Mouse (Mus musculus) gastrocnemius, adult 2 months (tissue): ENCODE measurements at regions not wholly inside any gene's neighbourhood (a gene's known extent, or its start where the extent isn't known, plus 50 kb on each side); places are given as distances from the start of the nearest gene placed in this dataset.

Experiments
- DNase-seq: peaks from one replicate; pipeline ENCODE4 v3.0.0; 2022
- H3K27ac ChIP-seq: fragments of 200-600 bp; 2 replicates; pipeline ENCODE4 v1.8.1; 2022; ENCODE audit warnings: mild to moderate bottlenecking
- H3K4me3 ChIP-seq: fragments of 200-600 bp; 2 replicates; pipeline ENCODE4 v1.8.1; 2022; ENCODE audit warnings: mild to moderate bottlenecking, moderate library complexity
- CTCF ChIP-seq: fragments of 200-600 bp; IDR thresholded peaks from 2 replicates; pipeline ENCODE4 v1.8.1; 2022; ENCODE audit warnings: antibody characterized with exemption, mild to moderate bottlenecking, moderate library complexity
- intact Hi-C: fragments of 180-260 bp; cut with DNase I; formaldehyde crosslinking; loops from one replicate; pipeline ENCODE4 v1.15.1; 2025

DNA sequence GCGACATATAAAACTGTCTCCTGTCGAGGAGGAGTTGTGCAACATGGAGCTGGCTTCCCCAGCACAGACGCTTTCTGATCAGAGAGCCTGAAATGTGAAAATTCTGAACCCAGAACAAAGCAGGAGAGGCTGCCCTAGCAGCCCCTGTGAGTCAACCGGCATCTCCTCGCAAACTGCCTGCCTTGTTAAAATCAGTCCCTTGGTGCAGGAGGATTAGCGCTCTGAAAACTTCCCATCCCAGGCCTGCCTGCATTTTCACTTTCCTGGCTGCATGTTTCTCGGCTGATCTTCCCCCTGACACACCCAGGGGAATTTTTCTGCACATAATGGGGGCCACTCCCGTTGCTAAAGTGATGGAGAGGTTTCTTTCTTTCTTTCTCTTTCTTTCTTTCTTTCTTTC is 63.0 kb upstream of the Pitx1 start:
- intact Hi-C loops = no loop called here
- TF ChIP-seq CTCF = no peak
- DNase-seq = peak; percentile 24
- Histone ChIP-seq H3K4me3 (peak overlapping the region; percentile 36), H3K27ac (no peak overlapping the region)

DNA sequence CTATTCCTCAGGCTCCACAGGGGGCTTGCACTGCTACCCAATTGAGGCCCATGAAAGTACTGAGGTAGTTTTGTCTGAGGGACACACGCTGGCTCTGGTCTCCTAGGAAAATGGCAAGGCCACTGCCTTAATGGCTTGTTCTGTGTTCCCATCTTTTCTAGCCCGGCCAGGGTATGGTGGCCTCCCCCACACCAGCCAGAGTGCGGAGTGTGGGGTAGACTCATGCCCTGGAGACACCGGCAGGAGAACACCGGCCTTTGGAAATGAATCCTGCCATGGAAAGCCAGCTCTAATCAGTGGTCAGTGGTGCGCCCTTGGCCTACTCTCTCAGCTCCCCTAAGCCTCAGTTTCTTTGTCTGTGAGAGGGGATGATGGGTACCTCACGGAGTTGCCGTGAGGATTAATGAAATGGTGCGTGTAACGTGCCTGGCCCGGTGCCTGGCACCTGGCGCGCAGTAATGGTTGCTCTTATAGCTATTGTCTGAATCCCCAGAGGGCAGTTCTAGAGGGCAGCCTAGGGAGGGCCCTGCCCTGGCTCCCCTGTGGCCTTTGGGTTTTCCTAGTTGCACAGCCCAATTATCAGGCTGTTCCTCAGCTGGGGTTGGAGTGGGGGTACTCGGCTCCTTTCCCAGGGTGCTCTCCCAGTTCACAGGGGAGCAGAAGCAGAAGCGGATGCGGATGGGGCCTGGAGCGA is 62.4 kb upstream of the Pitx1 start:
- Histone ChIP-seq H3K27ac (no peak overlapping the region), H3K4me3 (no peak overlapping the region)
- intact Hi-C loops = no loop called here
- DNase-seq = no peak
- TF ChIP-seq CTCF = no peak

DNA sequence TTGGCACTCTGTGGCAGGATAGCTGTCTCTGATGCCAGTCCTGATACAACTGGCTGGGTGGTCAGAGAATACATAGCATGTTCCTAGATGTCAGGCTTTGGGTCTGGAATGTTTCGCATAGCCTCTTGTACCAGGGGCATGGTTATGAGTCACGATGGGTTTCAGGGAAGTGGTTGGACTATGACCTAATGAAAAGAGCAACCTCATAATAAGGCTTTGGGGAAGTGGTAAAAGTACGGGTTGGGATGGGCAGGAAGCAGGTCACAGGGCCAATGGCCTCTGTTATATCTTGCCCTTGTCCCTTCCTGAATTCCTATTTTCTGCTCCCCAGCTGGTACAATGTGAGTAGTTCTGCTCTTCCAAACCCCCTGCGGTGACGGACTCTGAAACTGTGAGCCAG is 59.5 kb upstream of the Pitx1 start:
- no peak for TF ChIP-seq CTCF
- no peak overlapping the region for H3K4me3 ChIP-seq
- DNase-seq = no peak
- no peak overlapping the region for H3K27ac ChIP-seq
- intact Hi-C loops = no loop called here

DNA sequence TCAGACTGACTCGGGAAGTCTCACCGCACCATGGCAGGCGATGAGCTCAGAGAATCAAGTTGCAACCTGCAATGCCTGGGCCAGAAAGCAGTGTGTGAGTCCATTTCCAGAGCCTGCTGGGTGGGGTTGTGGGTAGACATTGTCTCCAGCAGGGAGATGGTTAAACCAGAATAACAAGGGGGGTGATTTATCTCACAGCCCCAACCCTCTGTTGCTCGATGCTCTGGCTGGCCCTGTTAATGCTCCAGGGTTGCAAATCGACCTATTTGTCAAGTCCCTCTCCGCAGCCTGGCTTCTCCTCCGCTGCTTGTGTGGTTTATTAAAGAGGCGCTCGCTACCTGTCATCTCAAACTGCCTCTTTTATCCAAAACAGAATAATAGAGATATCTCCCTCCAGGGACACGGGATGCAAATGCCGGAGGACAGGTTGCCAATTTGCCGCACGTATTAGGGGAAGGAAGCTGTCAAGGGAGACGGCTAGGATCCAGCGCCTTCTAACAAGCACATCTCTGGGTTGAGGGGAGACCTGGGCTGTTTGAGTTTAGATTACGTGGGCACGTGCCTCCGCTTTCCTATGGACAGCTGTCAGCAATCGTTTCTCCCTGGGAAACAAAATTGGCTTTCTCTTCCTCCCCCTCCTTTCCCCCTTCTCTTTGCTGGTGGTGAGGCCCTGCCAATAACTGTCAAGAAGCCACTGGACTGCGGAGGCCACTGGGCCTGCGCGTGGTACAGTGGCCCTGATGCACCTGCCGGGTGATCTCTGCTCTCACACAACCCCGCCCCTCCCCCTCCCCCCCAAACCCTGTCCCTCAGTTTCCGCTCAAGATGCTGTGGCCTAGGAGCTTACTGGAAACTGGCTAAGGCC is 57.4 kb upstream of the Pitx1 start:
- no peak for DNase-seq
- intact Hi-C loops = no loop called here
- H3K27ac ChIP-seq = no peak overlapping the region
- no peak for TF ChIP-seq CTCF
- no peak overlapping the region for H3K4me3 ChIP-seq

DNA sequence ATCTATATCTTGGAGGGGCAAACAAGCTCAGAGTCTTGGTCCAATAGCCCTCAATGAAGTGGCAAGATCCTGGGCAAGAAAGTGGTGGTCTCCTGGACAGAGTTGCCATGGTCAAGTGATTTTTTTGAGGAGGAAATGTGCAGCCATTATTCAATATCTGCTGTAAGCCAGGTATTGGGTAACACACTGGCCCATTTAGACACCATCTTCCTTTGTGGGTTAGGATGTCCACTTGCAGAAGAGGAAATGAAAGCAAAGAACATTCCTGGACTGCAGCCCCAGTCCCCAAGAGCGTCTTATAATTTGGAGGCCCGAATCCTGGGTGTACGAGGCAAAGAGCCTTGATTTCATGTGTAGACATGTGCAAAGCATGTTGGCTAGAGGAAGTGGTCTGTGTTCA is 56.3 kb upstream of the Pitx1 start:
- intact Hi-C loops = no loop called here
- H3K27ac ChIP-seq = no peak overlapping the region
- no peak for TF ChIP-seq CTCF
- no peak for DNase-seq
- H3K4me3 ChIP-seq = no peak overlapping the region

DNA sequence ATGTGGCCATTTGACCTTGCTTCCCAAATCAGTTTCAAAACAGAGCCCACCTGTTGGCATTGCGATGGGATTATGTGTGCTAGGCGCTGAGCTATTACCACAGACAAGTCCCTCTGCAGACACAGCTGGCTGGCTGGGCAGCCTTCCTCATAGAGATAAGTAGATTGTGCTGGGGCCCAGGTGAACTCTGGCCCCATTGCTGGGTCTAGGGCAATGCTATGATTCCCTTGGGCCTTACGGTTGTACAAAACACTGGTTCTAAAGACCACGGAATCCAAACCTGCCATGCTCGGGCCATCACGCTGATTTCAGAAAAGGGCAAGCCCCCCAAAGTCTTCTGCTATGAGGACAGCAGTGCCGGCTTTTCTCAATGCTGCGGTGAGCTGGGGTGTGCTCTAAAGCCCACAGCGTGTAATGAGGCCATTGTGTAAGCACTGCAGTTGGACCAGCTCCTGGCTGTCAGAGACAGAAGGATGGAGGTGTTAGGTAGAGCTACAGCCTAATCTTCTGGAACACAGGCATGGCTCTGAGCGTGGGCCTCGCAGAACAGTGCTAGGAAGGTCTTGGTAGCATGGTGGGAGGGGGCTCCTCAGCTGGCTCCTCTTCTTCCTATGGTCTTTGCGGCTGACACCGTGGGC is 51.2 kb upstream of the Pitx1 start:
- no peak for TF ChIP-seq CTCF
- Histone ChIP-seq H3K27ac (no peak overlapping the region), H3K4me3 (no peak overlapping the region)
- intact Hi-C loops = no loop called here
- no peak for DNase-seq
